Mouse (Mus musculus) intestine, embryonic 14.5 days (tissue): ENCODE measurements around the gene Aplp1. TPM values are rescaled to one million over a fixed set of nuclear protein-coding genes. Genes with fewer than 3 reads are reported as not detected.
A peak's percentile ranks its signal among the peaks of the same experiment; 100 is the strongest.

ENCODE experiments used
- ATAC-seq: fragments of 200-750 bp; cut with Nextera tagmentation; replicated peaks from 2 replicates; pipeline ENCODE4 v1.8.0; 2017; ENCODE audit warnings: low read depth, moderate number of reproducible peaks, moderate TSS enrichment, moderate library complexity; ENCODE audit not compliant: low FRiP score, low TSS enrichment
- DNase-seq: peaks from one replicate; pipeline ENCODE4 v3.0.0-alpha.2; 2018; ENCODE audit warnings: low spot score
- H3K27ac ChIP-seq: fragments of 300-500 bp; sonication (generic); 2 replicates; pipeline ENCODE4 v1.5.1; 2014; ENCODE audit warnings: low read depth, mild to moderate bottlenecking, control low read depth
- H3K27me3 ChIP-seq: fragments of 300-500 bp; sonication (generic); replicated peaks from 2 replicates; pipeline ENCODE4 v1.6.1; 2014; ENCODE audit warnings: low read length, control low read depth; ENCODE audit not compliant: control insufficient read depth, insufficient read depth
- H3K36me3 ChIP-seq: fragments of 300-500 bp; sonication (generic); 2 replicates; pipeline ENCODE4 v1.6.1; 2014; ENCODE audit warnings: low read length, control low read depth; ENCODE audit not compliant: control insufficient read depth, insufficient read depth
- H3K4me1 ChIP-seq: fragments of 300-500 bp; sonication (generic); replicated peaks from 2 replicates; pipeline ENCODE4 v1.6.1; 2014; ENCODE audit warnings: low read length, control low read depth, mixed read lengths; ENCODE audit not compliant: control insufficient read depth, insufficient read depth
- H3K4me2 ChIP-seq: fragments of 300-500 bp; sonication (generic); 2 replicates; pipeline ENCODE4 v1.6.1; 2014; ENCODE audit warnings: low read length
- H3K4me3 ChIP-seq: fragments of 300-500 bp; sonication (generic); 2 replicates; pipeline ENCODE4 v1.5.1; 2014; ENCODE audit warnings: low read depth, low read length, control low read depth, mixed read lengths
- H3K9ac ChIP-seq: fragments of 300-500 bp; sonication (generic); 2 replicates; pipeline ENCODE4 v1.6.1; 2014; ENCODE audit warnings: mild to moderate bottlenecking, low read length
- H3K9me3 ChIP-seq: fragments of 300-500 bp; sonication (generic); 2 replicates; pipeline ENCODE4 v1.6.1; 2016; ENCODE audit warnings: low read length, control low read depth; ENCODE audit not compliant: control insufficient read depth
- WGBS: fragments of 180-500 bp; shearing (Covaris S2); extraction: QIAGEN DNeasy Blood & Tissue Kit; methylation state at CpG from one replicate; pipeline ENCODE4 v1.1.7; 2014; 5-methylcytosine and 5-hydroxymethylcytosine counted together
- polyA plus RNA-seq: library from polyadenylated mRNA; unstranded; fragments of >200 nt; fragmentation: Nextera tagmentation; extraction: Ambion mirVana; gene quantifications from 2 replicates; pipeline ENCODE4 v1.2.1, GENCODE M21; 2014

The Aplp1 gene
- 37.9 and 43.0 TPM in 2 replicates for polyA plus RNA-seq

DNA sequence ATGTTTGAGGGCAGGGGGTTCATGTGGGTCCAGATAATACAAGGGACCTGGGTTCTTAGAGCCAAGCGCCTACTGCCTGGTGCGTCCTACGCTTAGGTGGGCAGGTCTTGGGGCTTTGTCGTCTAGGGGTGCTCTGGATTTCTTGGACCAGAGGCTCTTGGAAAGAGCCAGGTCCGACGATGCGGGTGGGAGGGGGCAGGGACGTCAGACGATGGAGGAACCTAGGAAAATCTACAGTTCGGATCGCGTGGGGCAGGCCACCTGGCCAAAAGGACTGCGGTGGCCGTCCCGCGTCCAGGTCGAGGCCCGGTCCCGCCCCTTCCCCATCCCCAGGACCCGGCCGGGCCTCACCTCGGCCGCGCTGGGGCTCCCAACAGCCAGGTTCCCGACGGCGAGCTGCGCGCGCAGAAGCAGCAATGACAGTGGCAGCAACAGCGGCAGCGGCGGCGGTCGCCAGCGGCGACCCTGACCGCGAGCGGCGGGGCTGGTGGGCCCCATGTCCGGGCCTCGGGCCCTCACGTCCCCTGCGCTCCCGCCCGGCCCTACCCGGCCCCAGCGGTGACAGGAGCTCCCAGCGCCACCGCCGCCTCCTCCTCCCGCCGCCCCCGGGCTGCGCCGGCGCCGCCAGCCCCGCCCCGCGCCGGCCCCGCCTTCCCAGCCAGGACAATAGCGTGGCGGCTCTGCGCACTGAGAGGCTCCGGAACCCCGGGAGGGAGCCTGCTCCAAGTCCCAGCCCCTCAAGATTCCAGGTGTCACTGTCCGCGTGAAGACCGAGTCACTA is at the start of gene Aplp1:
TSS of gene Aplp1 (minus strand) at position 565 of the 781 bp plus-strand sequence.
- H3K4me1 ChIP-seq = peaks cover 9% of the 10 kb centered on the region
- 0% methylated on average over 50 of the region's 72 CpGs for WGBS
- H3K27me3 ChIP-seq = peaks cover 6% of the 10 kb centered on the region
- H3K9me3 ChIP-seq = no peaks in the 10 kb centered on the region
- H3K9ac ChIP-seq = peak within 1 kb of the TSS; percentile 33; the same call in 1 of the 2 replicates
- peak within 1 kb of the TSS; percentile 56 for H3K4me2 ChIP-seq
- H3K36me3 ChIP-seq = no peaks in the 10 kb centered on the region
- ATAC-seq (peak; percentile 85), DNase-seq (peak; percentile 77)
- no peak within 1 kb of the TSS for H3K27ac ChIP-seq
- peak within 1 kb of the TSS; percentile 40 for H3K4me3 ChIP-seq

DNA sequence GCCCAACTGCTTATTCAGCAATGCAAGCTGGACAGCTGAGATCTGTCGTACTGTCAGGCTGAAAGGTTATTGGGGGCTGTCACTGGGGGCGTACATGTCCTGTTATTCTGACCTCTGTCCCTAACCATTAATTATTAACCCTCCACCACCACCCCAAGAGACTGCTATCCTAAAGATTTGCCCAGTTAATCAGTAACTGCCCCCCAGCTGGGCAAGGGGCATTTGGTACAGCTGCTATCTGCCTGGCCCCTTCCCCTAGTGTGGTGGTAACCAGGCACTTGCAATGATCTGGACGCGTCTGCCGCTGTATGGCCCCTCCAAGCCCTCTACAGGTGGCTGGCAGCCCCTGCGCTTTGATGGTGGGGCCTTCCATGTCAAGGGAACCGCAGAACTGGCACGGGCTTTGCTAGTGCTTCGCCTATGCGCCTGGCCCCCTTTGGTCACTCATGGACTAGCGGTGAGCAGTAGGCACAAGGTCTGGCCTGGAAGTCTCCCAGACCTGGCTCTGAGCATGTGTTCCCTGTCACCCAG is 48.1 kb upstream of the Aplp1 start, which contains the start of gene Prodh2:
TSS of gene Prodh2 (plus strand) at position 222 of the 531 bp plus-strand sequence.
- H3K27ac ChIP-seq = no peak within 1 kb of the TSS

DNA sequence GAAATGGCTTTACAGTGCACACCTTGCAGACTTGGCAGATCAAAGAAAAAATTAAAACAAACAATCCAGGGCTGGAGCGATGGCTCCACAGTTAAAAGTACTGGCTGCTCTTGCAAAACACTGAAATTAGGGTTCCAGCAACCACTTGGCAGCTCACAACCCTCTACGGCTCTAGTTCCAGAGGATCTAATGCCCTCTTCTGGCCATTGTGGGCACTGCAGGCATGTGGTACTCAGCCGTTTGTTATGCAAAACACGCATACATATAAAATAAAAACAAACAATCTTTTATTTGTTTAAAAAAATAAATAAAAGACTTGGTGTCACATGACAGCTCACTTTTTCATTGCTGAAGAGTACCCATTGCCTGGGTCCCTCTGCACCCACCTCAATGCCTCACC is 47.4 kb upstream of the Aplp1 start:
- Histone ChIP-seq H3K27ac (no peak overlapping the region), H3K27me3 (no peaks in the 10 kb centered on the region), H3K4me1 (no peaks in the 10 kb centered on the region), H3K4me3 (no peak overlapping the region), H3K36me3 (no peaks in the 10 kb centered on the region), H3K4me2 (0 out of 2 replicates have a peak overlapping the region, but pooled peaks have one; percentile 1), H3K9me3 (no peaks in the 10 kb centered on the region), H3K9ac (no peak overlapping the region)
- ATAC-seq (0 out of 2 replicates have a peak, but pooled peaks have one; percentile 7), DNase-seq (peak; percentile 88)
- WGBS = 21% methylated on average over 4 of the region's 4 CpGs

More for the DNA sequence above, 48.1 kb upstream of the Aplp1 start, which contains the start of gene Prodh2:
- Histone ChIP-seq H3K4me3 (no peak within 1 kb of the TSS), H3K36me3 (no peaks in the 10 kb centered on the region), H3K9ac (no peak within 1 kb of the TSS), H3K4me2 (0 out of 2 replicates have a peak within 1 kb of the TSS, but pooled peaks have one; percentile 1), H3K9me3 (no peaks in the 10 kb centered on the region), H3K4me1 (no peaks in the 10 kb centered on the region), H3K27me3 (no peaks in the 10 kb centered on the region)
- 46% methylated on average over 11 of the region's 11 CpGs for WGBS
- peak; percentile 61 for DNase-seq
- ATAC-seq = peak; percentile 28; the same call in 1 of the 2 replicates

- 15% methylated on average over 6 of the region's 6 CpGs for whole genome bisulfite sequencing
- H3K27ac ChIP-seq = no peak overlapping the region
- H3K9ac ChIP-seq = no peak overlapping the region
- no peak for ATAC-seq
- H3K36me3 ChIP-seq = no peaks in the 10 kb centered on the region
- no peak overlapping the region for H3K4me3 ChIP-seq
- no peak overlapping the region for H3K4me2 ChIP-seq
- H3K4me1 ChIP-seq = no peaks in the 10 kb centered on the region
- no peak for DNase-seq
- H3K27me3 ChIP-seq = no peaks in the 10 kb centered on the region
- H3K9me3 ChIP-seq = no peaks in the 10 kb centered on the region
These were observed 45.6 kb upstream of the Aplp1 start for GRCm38 (mm10) chr7:30490957-30491307.

- ATAC-seq (no peak), DNase-seq (no peak)
- no peaks in the 10 kb centered on the region for H3K9me3 ChIP-seq
- H3K27me3 ChIP-seq = no peaks in the 10 kb centered on the region
- H3K27ac ChIP-seq = no peak overlapping the region
- H3K4me3 ChIP-seq = no peak overlapping the region
- H3K4me2 ChIP-seq = no peak overlapping the region
- 33% methylated on average over 16 of the region's 16 CpGs for WGBS
- H3K9ac ChIP-seq = no peak overlapping the region
- no peaks in the 10 kb centered on the region for H3K4me1 ChIP-seq
- H3K36me3 ChIP-seq = no peaks in the 10 kb centered on the region
These were observed 45.1 kb upstream of the Aplp1 start for GRCm38 (mm10) chr7:30490251-30490956.

DNA sequence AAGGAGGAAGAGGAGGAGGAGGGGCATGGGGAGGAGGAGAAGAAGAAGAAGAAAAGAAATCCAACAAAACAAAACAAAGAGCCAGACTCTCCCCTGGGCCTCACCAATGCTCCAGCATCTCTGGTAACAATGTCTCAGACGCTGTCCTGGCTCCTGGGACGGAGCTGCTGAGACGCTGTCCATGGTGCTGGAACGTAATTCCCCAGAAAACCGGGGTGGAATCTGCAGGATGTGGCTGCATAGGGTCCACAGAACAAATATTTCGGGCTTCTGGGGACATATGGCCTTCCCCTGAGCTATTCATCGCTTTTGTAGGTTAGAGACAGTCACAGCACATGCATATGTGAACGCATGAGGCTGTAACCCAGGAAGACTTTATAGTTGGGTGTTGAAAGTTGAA is 38.9 kb upstream of the Aplp1 start:
- 15% methylated on average over 8 of the region's 8 CpGs for WGBS

GRCm38 (mm10) chr7:30477415-30478381 is 32.4 kb upstream of the Aplp1 start:
- peak overlapping the region; percentile 45 for H3K4me2 ChIP-seq
- H3K4me3 ChIP-seq = peak overlapping the region; percentile 16
- 0 out of 2 replicates have a peak overlapping the region, but pooled peaks have one; percentile 27 for H3K9ac ChIP-seq
- H3K9me3 ChIP-seq = no peaks in the 10 kb centered on the region
- peak; percentile 57 for DNase-seq
- H3K27ac ChIP-seq = no peak overlapping the region
- H3K36me3 ChIP-seq = no peaks in the 10 kb centered on the region
- H3K27me3 ChIP-seq = 0 out of 2 replicates have a peak, but pooled peaks cover 3% of the 10 kb centered on the region
- 0 out of 2 replicates have a peak, but pooled peaks cover 4% of the 10 kb centered on the region for H3K4me1 ChIP-seq
- ATAC-seq = no peak
- 6% methylated on average over 31 of the region's 32 CpGs for WGBS

More for the DNA sequence above, 38.9 kb upstream of the Aplp1 start:
- ATAC-seq (no peak), DNase-seq (peak; percentile 90)
- no peaks in the 10 kb centered on the region for H3K4me1 ChIP-seq
- H3K27ac ChIP-seq = no peak overlapping the region
- H3K9ac ChIP-seq = no peak overlapping the region
- H3K9me3 ChIP-seq = no peaks in the 10 kb centered on the region
- H3K27me3 ChIP-seq = no peaks in the 10 kb centered on the region
- no peak overlapping the region for H3K4me3 ChIP-seq
- no peak overlapping the region for H3K4me2 ChIP-seq
- H3K36me3 ChIP-seq = no peaks in the 10 kb centered on the region
